Mouse (Mus musculus) cerebellum, adult 9-11 months (tissue): ENCODE results near the gene Fam207a.
A peak's percentile ranks its signal among the peaks of the same experiment; 100 is the strongest.

Experiments
- DNase-seq: peaks from one replicate; pipeline ENCODE4 v3.0.0; 2022

The Fam207a gene

GRCm38 (mm10) chr10:77530140-77530539 is 14.6 kb upstream of the Fam207a start, which contains the start of gene Itgb2:
Gene Itgb2 (plus strand): TSS chr10:77530252.
- DNase-seq: no peak

- no peak for DNase-seq
Observed at GRCm38 (mm10) chr10:77528634-77529033, 13.0 kb upstream of the Fam207a start.

GRCm38 (mm10) chr10:77526488-77526887 is 10.9 kb upstream of the Fam207a start:
- DNase-seq: no peak

DNA sequence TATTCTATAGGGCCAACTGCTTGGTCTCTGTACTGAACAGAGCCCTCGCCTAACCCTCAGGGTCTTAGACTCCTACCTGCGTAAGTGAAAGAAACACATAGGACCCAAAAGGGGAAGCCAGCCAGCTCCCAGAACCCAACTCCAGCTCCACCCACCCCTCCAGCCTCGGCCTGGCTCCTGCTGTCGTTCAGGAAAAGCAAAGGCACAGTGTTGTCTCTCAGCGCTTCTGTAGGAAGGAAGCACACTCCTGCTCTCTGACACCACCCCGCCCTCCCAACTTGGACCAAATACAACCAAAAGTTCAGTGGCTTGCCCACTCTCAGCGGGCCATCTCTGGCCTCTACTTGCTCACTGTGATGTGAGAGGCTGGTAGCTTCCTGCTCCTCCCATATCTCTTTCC is 7.7 kb upstream of the Fam207a start:
- DNase-seq: no peak

- no peak for DNase-seq
Observed at GRCm38 (mm10) chr10:77522746-77523145, 7.2 kb upstream of the Fam207a start.

DNA sequence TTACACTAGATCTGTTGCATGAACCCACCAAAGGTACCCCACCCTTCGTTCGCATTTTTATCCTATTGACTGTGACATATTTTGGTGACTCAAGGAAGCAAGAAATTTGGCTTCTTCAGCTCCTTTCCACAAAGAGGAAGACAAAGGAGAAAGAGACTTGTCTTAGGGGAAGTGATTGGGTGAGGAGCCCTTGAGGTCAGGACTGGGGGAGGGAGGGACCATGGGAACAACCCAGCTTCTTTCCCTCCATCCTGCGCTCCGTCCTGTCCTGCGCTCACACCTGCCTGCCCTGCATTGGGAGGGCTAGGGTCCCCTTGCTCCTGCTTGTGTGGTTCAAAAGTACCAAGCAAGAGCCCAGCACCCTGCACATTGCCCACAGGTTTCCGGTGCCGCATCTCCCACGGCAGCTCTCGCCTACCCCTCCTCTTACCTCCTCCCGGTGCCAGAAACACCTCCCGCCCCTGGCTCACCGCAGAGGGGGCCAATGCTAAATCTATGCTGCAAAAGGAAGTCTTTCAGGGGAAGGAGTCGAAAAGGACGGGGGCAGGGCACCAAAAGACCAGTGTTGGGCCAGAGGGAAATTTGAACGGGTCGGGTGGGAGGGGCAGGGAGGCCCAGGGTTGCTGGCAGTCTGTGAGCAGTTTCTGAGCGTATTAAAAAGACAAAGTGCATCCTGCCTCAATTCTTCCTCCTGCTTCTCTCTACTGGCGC is 6.6 kb upstream of the Fam207a start:
- DNase-seq: no peak

DNA sequence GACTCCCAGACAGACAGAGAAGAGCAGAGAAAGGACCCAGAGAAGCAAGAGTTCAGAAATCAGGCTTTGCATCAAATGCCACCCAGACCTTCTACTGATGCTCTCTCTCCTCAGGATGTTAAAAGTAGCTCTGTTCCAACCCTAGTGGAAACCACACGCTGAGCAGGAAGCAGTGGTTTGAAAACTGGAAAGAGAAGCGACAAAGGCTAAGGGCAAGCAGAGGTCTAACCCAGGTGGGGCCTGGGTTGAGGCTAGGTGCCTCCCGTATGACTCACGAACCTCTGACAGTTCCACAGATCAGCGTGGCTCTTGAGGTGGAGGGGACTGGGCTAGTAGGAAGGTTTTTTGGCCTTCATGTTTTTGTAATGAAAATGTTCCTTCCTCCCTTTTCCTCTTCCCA is 4.9 kb upstream of the Fam207a start:
- no peak for DNase-seq

GRCm38 (mm10) chr10:77519191-77519590 is 3.6 kb upstream of the Fam207a start:
- DNase-seq: no peak

- no peak for DNase-seq
Observed at GRCm38 (mm10) chr10:77517801-77518200, 2.2 kb upstream of the Fam207a start.

GRCm38 (mm10) chr10:77517066-77517620 is 1.6 kb upstream of the Fam207a start:
- DNase-seq: peak; percentile 71

DNA sequence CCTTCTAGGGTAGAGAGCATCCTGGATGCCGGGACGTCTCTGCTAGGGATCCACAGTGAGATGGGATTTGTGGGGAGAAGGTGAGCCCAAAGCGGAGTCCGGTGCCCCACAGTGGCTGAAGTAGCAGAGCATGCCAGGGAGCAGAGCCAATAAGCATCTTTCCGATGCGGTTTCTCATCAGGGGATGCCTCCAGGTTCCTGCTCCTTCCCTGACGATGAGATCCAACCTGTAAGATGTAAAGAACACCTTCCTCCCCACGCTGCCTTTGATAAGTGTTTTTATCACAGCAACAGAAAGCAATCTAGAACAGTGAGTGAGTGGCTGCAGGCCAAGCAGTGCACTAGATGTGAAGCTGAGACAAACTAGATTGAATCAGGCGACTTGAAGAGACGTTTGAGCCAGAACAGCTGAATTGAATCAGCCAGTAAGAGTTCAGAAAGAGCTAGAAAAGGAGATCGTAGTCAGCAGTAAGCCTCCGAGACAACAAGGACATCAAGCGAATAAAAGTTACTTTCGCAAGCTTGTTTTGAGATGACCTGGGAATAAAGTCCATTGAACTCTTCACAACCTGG is 880 bp upstream of the Fam207a start:
- no peak for DNase-seq

GRCm38 (mm10) chr10:77510225-77510982 is 5.2 kb downstream of the Fam207a start:
- DNase-seq: peak; percentile 89

- peak; percentile 88 for DNase-seq
Observed at GRCm38 (mm10) chr10:77509403-77510187, 6.0 kb downstream of the Fam207a start.

DNA sequence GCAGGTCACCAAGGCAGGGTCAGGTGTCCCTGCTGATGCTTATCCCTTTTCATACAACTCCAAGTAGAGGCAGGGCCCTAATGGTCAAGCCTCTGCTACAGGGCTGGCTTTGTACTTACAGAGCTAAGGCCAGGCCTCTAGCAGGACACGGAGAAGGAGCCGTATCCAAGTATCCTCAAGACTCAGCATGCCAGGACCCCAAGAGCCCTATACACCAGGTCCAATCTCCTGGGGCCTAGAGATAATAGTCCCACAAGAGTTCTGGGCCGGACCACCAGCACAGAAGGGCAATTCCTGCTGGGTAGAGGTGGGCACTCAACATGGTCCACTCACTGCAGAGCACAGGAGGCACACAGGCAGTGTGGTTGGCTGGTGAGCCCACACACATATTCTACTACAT is 6.8 kb downstream of the Fam207a start:
- no peak for DNase-seq

GRCm38 (mm10) chr10:77507779-77508178 is 7.8 kb downstream of the Fam207a start:
- DNase-seq: peak; percentile 26

GRCm38 (mm10) chr10:77506961-77507577 is 8.5 kb downstream of the Fam207a start:
- DNase-seq: peak; percentile 71

- DNase-seq: peak; percentile 89
Observed at GRCm38 (mm10) chr10:77506526-77506925, 9.1 kb downstream of the Fam207a start.

GRCm38 (mm10) chr10:77504143-77504542 is 11.4 kb downstream of the Fam207a start:
- no peak for DNase-seq

- DNase-seq: peak; percentile 70
Observed at GRCm38 (mm10) chr10:77502967-77503922, 12.3 kb downstream of the Fam207a start.

DNA sequence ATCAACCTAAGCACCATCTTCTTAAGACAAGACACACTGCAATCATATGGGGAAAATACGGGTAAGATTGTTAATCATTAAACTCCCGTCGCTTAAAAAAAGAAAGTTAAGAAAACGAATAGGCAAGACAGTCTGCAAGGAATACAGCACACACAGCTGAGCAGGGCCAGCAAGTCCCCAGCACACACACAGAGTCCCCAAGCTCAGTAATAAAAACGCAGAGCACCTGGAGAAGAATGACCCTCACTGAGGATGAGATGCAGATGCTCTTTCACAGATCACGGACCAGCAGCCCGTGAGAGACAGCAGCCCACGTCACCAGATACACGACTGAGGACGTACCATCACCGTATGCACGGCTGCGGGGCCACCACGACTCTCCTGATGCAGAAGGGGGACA is 14.9 kb downstream of the Fam207a start:
- no peak for DNase-seq

DNA sequence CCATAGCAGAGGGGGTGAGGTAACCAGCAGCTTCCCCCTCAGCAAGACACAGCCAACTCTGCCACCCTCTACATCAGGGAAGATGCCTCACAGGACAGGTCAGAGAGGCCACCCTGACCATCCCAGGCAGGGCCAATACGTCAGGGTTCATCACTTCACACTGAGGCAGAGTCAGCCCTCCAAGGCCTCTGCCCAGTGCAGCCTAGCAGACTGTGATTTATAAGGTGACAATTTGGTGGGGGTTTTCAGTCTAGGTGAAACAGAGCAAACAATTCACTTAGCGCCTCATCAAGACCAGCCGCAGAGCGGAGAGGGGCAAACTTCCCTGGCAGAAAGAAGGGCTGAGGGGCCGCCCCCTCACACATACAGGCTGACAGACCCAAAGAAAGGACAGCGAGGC is 17.3 kb downstream of the Fam207a start:
- no peak for DNase-seq
